Mouse (Mus musculus): ENCODE data around the gene Mef2b. TPM values are rescaled to one million over a fixed set of nuclear protein-coding genes. Genes with fewer than 3 reads are reported as not detected.

Mef2b gene
- 0.23 and 0.40 TPM in 2 replicates for polyA plus RNA-seq (2014; fragmentation: Nextera tagmentation; extraction: Ambion mirVana)

DNA sequence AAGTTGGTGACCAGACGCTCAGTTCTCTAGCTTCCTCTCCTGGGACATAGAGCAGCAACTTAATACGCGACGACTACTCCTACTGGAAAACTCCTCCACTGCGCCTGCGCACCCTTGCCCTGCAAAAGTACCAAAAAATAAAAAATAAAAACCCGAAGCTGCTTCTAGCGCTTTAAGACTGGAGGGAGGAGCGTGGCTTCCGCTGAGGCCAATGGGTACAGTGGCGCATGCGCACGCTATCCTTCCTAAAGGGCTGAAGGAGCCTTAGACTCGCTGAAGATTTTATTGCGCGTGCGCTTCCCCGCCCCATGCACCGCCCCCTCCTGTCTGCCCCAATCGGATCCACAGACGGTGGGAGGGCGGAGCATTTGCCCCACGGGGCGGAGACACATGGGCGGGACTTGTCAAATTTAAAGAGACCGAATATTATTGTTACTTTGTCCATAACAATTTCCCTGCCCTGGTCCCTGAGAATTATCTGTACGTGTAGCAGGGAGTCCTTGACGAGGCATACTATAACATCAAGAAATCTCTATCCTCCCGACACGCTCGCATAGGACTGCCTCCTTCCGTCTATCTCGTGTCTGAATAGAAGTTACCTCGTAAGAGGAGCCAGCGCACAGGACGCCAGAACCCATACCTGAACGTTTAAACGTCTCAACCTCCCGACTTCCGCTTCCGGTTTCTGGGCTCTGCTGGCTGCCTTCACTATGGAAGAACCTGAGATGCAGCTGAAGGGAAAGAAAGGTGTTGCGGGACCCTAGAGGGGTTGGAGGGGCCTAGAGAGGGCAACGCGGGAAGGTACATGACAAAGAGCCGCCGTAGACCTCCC, at the start of gene Mef2b, which contains the start of the genes Rfxank and Borcs8:
TSS of gene Mef2b (plus strand) at position 686 of the 832 bp plus-strand sequence.
TSS of gene Rfxank (minus strand) at position 129 of the 832 bp plus-strand sequence.
TSS of gene Borcs8 (plus strand) at position 474 of the 832 bp plus-strand sequence.
- Histone ChIP-seq H3K4me3 (ENCODE audit: low read depth, low read length) (peak within 1 kb of the TSS; percentile 60), H3K4me2 (peak within 1 kb of the TSS; percentile 81), H3K9ac (ENCODE audit: low read length) (peak within 1 kb of the TSS; percentile 74), H3K27me3 (ENCODE audit: control insufficient read depth, insufficient read depth, low read length) (no peaks in the 10 kb centered on the region), H3K4me1 (ENCODE audit: control insufficient read depth, insufficient read depth, low read length) (peaks cover 17% of the 10 kb centered on the region), H3K9me3 (ENCODE audit: control insufficient read depth, low read length) (no peaks in the 10 kb centered on the region), H3K27ac (ENCODE audit: low read depth, low read length) (peak within 1 kb of the TSS; percentile 10), H3K36me3 (ENCODE audit: control insufficient read depth, insufficient read depth, low read length) (no peaks in the 10 kb centered on the region)
- WGBS, result under 1% methylated on average over 46 of the region's 46 CpGs
- peak; percentile 100 for DNase-seq (ENCODE audit: low spot score, missing footprints)
- ATAC-seq (ENCODE audit: low FRiP score), result peak; percentile 98

DNA sequence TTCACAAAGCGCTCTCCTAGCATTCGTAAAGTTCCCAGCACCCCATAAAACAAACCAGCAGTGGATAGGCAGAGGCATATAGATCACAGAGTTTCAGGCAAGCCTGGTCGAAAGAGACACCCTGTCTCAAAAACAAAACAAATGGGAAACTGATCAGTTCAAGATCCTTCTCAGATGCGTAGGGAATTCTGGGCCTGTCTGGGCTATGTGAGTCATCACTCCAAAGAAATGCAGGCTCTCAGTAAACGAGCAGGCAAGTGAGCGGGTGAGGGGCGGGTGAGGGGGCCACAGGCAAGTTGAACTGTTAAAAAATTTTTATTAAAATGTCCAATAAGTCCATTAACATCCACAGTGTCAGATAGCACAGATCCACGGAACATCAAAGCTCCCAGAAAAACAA, 46.7 kb upstream of the Mef2b start:
- Histone ChIP-seq H3K36me3 (ENCODE audit: control insufficient read depth, insufficient read depth, low read length) (peaks cover 7% of the 10 kb centered on the region), H3K27ac (ENCODE audit: low read depth, low read length) (no peak overlapping the region), H3K4me2 (no peak overlapping the region), H3K27me3 (ENCODE audit: control insufficient read depth, insufficient read depth, low read length) (peaks cover 19% of the 10 kb centered on the region), H3K9me3 (ENCODE audit: control insufficient read depth, low read length) (no peaks in the 10 kb centered on the region), H3K4me3 (ENCODE audit: low read depth, low read length) (no peak overlapping the region), H3K9ac (ENCODE audit: low read length) (no peak overlapping the region), H3K4me1 (ENCODE audit: control insufficient read depth, insufficient read depth, low read length) (peaks cover 11% of the 10 kb centered on the region)
- no peak for DNase-seq (ENCODE audit: low spot score, missing footprints)
- 65% methylated on average over 8 of the region's 8 CpGs for WGBS
- no peak for ATAC-seq (ENCODE audit: low FRiP score)

DNA sequence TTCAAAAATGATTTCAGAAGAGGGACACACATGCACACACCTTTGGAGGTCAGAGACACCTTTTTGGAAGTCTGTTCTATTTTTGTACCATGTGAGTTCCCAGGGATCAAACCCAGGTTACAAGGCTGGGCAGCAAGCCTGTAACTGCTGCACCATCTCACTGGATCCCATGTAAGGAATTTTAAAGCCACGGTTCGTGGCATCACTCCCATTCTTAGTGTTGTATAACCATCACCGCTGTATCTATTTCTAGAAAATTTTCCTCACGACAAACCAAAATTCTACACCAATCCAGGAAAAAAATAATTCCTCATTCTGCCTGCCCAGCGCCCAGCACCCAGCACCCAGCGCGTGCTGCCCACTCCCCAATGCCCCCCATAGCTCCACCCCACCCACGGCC, 40.2 kb upstream of the Mef2b start:
- H3K4me3 ChIP-seq (ENCODE audit: low read depth, low read length), result no peak overlapping the region
- H3K27me3 ChIP-seq (ENCODE audit: control insufficient read depth, insufficient read depth, low read length), result no peaks in the 10 kb centered on the region
- 73% methylated on average over 8 of the region's 8 CpGs for WGBS
- ATAC-seq (ENCODE audit: low FRiP score) (no peak), DNase-seq (ENCODE audit: low spot score, missing footprints) (no peak)
- H3K27ac ChIP-seq (ENCODE audit: low read depth, low read length), result no peak overlapping the region
- H3K36me3 ChIP-seq (ENCODE audit: control insufficient read depth, insufficient read depth, low read length), result peaks cover 16% of the 10 kb centered on the region
- no peak overlapping the region for H3K4me2 ChIP-seq
- no peak overlapping the region for H3K9ac ChIP-seq (ENCODE audit: low read length)
- no peaks in the 10 kb centered on the region for H3K4me1 ChIP-seq (ENCODE audit: control insufficient read depth, insufficient read depth, low read length)
- H3K9me3 ChIP-seq (ENCODE audit: control insufficient read depth, low read length), result no peaks in the 10 kb centered on the region

DNA sequence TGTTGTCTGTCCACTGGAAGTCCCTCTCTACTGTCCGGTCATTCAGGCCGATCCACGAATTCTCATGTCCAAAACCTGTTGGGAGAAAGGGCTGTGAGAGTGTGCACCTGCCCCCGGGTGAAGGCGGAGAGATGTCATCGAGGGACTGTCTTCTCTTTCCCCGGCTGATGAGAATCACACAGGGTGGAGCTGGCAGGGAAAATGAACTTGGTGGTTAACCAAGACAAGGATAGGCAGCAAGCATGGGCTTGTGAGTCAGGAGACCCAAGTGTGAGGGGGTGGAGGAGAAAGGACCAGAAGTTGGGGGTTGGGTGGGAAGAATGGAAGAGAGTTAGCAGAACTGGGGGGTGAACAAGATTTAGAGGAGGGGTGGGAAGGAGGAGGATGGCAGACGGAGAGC, 39.3 kb upstream of the Mef2b start:
- ATAC-seq (ENCODE audit: low FRiP score) (no peak), DNase-seq (ENCODE audit: low spot score, missing footprints) (no peak)
- Histone ChIP-seq H3K4me1 (ENCODE audit: control insufficient read depth, insufficient read depth, low read length) (no peaks in the 10 kb centered on the region), H3K27ac (ENCODE audit: low read depth, low read length) (no peak overlapping the region), H3K4me3 (ENCODE audit: low read depth, low read length) (no peak overlapping the region), H3K27me3 (ENCODE audit: control insufficient read depth, insufficient read depth, low read length) (no peaks in the 10 kb centered on the region), H3K9ac (ENCODE audit: low read length) (no peak overlapping the region), H3K4me2 (no peak overlapping the region), H3K36me3 (ENCODE audit: control insufficient read depth, insufficient read depth, low read length) (peaks cover 16% of the 10 kb centered on the region), H3K9me3 (ENCODE audit: control insufficient read depth, low read length) (no peaks in the 10 kb centered on the region)
- 89% methylated on average over 8 of the region's 8 CpGs for WGBS

DNA sequence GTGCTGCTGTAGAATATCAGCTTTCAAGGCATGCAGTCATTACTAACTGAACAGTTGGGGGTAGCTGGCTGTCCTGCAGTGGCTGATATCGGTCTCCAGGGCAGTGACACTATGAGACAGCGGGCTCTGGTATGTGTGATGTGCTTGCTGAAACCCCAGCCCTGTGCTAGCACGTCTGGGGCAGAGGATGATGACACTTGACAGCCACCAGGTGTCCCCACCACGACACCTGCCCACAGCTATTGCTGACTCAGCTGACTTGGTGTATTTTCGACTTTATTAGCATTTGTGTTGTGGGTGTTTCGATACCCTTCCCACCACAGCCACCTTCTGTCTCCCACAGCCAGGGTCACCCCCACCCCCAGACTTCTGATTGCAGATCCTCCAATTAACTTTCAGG, 35.0 kb upstream of the Mef2b start:
- no peak overlapping the region for H3K9ac ChIP-seq (ENCODE audit: low read length)
- no peak overlapping the region for H3K4me3 ChIP-seq (ENCODE audit: low read depth, low read length)

DNA sequence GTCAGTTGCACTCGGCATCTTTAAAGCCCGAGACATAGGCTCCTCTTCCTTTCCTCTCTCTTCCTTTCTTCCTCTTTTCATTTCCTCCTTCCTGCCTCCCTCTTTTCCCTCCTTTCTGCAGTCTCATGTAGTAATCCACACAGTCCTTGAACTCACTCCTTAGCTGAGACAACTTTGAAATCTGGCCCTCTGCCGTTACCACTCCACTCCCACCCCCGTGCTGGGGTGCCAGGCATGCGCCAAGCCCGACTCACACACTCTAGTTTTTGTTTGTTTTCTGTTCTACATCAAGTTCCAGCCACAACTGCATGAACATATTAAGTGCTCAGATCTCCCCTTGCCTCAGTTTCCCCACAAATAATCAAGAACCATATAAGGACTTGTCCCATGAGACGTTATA, 34.6 kb upstream of the Mef2b start:
- no peak overlapping the region for H3K9ac ChIP-seq (ENCODE audit: low read length)
- DNase-seq (ENCODE audit: low spot score, missing footprints), result no peak

More for the DNA sequence above, 35.0 kb upstream of the Mef2b start:
- Histone ChIP-seq H3K27me3 (ENCODE audit: control insufficient read depth, insufficient read depth, low read length) (no peaks in the 10 kb centered on the region), H3K4me1 (ENCODE audit: control insufficient read depth, insufficient read depth, low read length) (no peaks in the 10 kb centered on the region), H3K9me3 (ENCODE audit: control insufficient read depth, low read length) (no peaks in the 10 kb centered on the region), H3K36me3 (ENCODE audit: control insufficient read depth, insufficient read depth, low read length) (peaks cover 4% of the 10 kb centered on the region; the same call in 1 of the 2 replicates), H3K27ac (ENCODE audit: low read depth, low read length) (no peak overlapping the region), H3K4me2 (no peak overlapping the region)
- DNase-seq (ENCODE audit: low spot score, missing footprints), result no peak
- ATAC-seq (ENCODE audit: low FRiP score), result peak; percentile 53; the same call in 1 of the 2 replicates
- 23% methylated on average over 6 of the region's 6 CpGs for WGBS

DNA sequence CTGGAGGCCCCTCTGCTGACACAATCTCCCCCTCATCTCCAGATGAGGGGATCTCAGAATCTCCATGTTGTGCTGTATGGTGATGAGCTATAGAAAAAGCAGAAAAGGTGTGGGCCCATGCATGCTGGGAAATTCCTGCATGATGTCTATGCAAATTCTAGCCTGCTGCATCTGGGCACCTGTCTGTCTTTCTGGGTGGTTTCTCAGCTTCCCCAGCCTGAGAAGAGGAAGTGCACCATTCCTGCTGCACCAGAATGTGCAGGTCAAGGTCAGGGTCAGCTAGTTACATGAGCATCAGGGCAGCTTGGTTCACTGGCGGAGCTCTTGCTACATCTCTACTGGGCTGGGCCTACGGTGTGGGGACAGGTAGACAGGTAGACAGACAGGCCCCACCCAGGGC, 29.1 kb upstream of the Mef2b start:
- no peak for ATAC-seq (ENCODE audit: low FRiP score)
- peaks cover 47% of the 10 kb centered on the region for H3K27me3 ChIP-seq (ENCODE audit: control insufficient read depth, insufficient read depth, low read length)
- no peaks in the 10 kb centered on the region for H3K9me3 ChIP-seq (ENCODE audit: control insufficient read depth, low read length)
- peaks cover 9% of the 10 kb centered on the region; the same call in 1 of the 2 replicates for H3K36me3 ChIP-seq (ENCODE audit: control insufficient read depth, insufficient read depth, low read length)
- 88% methylated on average over 2 of the region's 2 CpGs for WGBS
- H3K27ac ChIP-seq (ENCODE audit: low read depth, low read length), result no peak overlapping the region
- no peak for DNase-seq (ENCODE audit: low spot score, missing footprints)
- no peak overlapping the region for H3K9ac ChIP-seq (ENCODE audit: low read length)
- peaks cover 6% of the 10 kb centered on the region for H3K4me1 ChIP-seq (ENCODE audit: control insufficient read depth, insufficient read depth, low read length)
- H3K4me2 ChIP-seq, result no peak overlapping the region
- H3K4me3 ChIP-seq (ENCODE audit: low read depth, low read length), result no peak overlapping the region

More for the DNA sequence above, 34.6 kb upstream of the Mef2b start:
- H3K4me3 ChIP-seq (ENCODE audit: low read depth, low read length), result no peak overlapping the region
- ATAC-seq (ENCODE audit: low FRiP score), result no peak
- H3K9me3 ChIP-seq (ENCODE audit: control insufficient read depth, low read length), result no peaks in the 10 kb centered on the region
- H3K27me3 ChIP-seq (ENCODE audit: control insufficient read depth, insufficient read depth, low read length), result no peaks in the 10 kb centered on the region
- no peak overlapping the region for H3K4me2 ChIP-seq
- H3K36me3 ChIP-seq (ENCODE audit: control insufficient read depth, insufficient read depth, low read length), result peaks cover 7% of the 10 kb centered on the region; the same call in 1 of the 2 replicates
- H3K4me1 ChIP-seq (ENCODE audit: control insufficient read depth, insufficient read depth, low read length), result no peaks in the 10 kb centered on the region
- no peak overlapping the region for H3K27ac ChIP-seq (ENCODE audit: low read depth, low read length)
- 84% methylated on average over 7 of the region's 7 CpGs for WGBS

GRCm38 (mm10) chr8:70111192-70111795, 28.2 kb upstream of the Mef2b start:
- no peak overlapping the region for H3K9ac ChIP-seq (ENCODE audit: low read length)
- peak; percentile 85 for DNase-seq (ENCODE audit: low spot score, missing footprints)
- no peaks in the 10 kb centered on the region for H3K9me3 ChIP-seq (ENCODE audit: control insufficient read depth, low read length)
- H3K27me3 ChIP-seq (ENCODE audit: control insufficient read depth, insufficient read depth, low read length), result peaks cover 51% of the 10 kb centered on the region
- H3K27ac ChIP-seq (ENCODE audit: low read depth, low read length), result no peak overlapping the region
- H3K36me3 ChIP-seq (ENCODE audit: control insufficient read depth, insufficient read depth, low read length), result peaks cover 9% of the 10 kb centered on the region; the same call in 1 of the 2 replicates
- peaks cover 6% of the 10 kb centered on the region for H3K4me1 ChIP-seq (ENCODE audit: control insufficient read depth, insufficient read depth, low read length)
- WGBS, result 49% methylated on average over 23 of the region's 23 CpGs
- no peak overlapping the region for H3K4me3 ChIP-seq (ENCODE audit: low read depth, low read length)
- no peak for ATAC-seq (ENCODE audit: low FRiP score)
- no peak overlapping the region for H3K4me2 ChIP-seq
